Mouse (Mus musculus) bone marrow macrophage, adult 2 months (primary cell): ENCODE measurements at regions not wholly inside any gene's neighbourhood (a gene's known extent, or its start where the extent isn't known, plus 50 kb on each side); places are given as distances from the start of the nearest gene placed in this dataset.

Source experiments
- CTCF ChIP-seq: IDR thresholded peaks from 2 replicates; pipeline ENCODE4 v1.5.1; 2012; ENCODE audit warnings: low read depth, mild to moderate bottlenecking, low read length, moderate library complexity
- POLR2A ChIP-seq: IDR thresholded peaks from 2 replicates; pipeline ENCODE4 v1.6.1; 2012; ENCODE audit warnings: mild to moderate bottlenecking, low read depth, low read length, borderline replicate concordance

DNA sequence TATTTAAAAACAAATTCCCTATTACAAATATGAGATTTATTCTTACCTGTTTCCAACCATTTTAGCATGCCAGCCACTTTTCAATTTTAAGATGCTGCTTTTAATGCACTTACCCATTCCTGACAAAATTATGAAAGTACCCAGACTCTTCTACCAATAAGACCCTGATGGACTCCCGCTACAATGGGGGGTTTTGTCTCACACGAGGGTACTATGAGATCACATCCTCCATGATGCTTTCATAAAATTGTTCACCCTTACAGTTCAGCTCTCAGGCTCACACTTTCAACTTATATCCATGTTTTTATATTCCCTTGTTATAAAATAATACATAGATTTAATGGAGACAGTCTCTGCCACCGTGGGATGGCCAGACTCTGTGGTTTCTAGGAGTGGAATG is 68.1 kb upstream of the Adamts18 start:
- no peak for TF ChIP-seq CTCF
- TF ChIP-seq POLR2A, result no peak
